Mouse (Mus musculus) spleen, adult 2 months (tissue): ENCODE measurements at regions not wholly inside any gene's neighbourhood (a gene's known extent, or its start where the extent isn't known, plus 50 kb on each side); places are given as distances from the start of the nearest gene placed in this dataset.

Source experiments
- DNase-seq, 2 experiments: peaks; one replicate each; pipeline versions ENCODE4 v3.0.0 to v3.0.0-alpha.2; 2012 to 2021; ENCODE audit warnings: low spot score in 2 of 2, low read depth in 1 of 2
- H3K27ac ChIP-seq: fragments of 200-500 bp; 2 replicates; pipeline ENCODE4 v1.5.1; 2012; ENCODE audit warnings: low read length, inconsistent platforms; ENCODE audit not compliant: insufficient read depth
- H3K27me3 ChIP-seq: fragments of 200-500 bp; 2 replicates; pipeline ENCODE4 v1.6.1; 2012; ENCODE audit warnings: mild to moderate bottlenecking, moderate library complexity, low read length, inconsistent platforms; ENCODE audit not compliant: control insufficient read depth, insufficient read depth
- H3K36me3 ChIP-seq: fragments of 200-500 bp; 2 replicates; pipeline ENCODE4 v1.6.1; 2012; ENCODE audit warnings: mild to moderate bottlenecking, low read length, inconsistent platforms; ENCODE audit not compliant: control insufficient read depth, insufficient read depth
- H3K4me1 ChIP-seq: fragments of 200-500 bp; 2 replicates; pipeline ENCODE4 v1.6.1; 2011; ENCODE audit warnings: inconsistent platforms; ENCODE audit not compliant: control insufficient read depth, insufficient read depth, insufficient read length
- H3K4me3 ChIP-seq: fragments of 200-500 bp; 2 replicates; pipeline ENCODE4 v1.5.1; 2011; ENCODE audit warnings: mild to moderate bottlenecking, inconsistent platforms; ENCODE audit not compliant: insufficient read depth, insufficient read length; ENCODE audit errors: extremely low read depth
- CTCF ChIP-seq: fragments of 200-500 bp; IDR thresholded peaks from 2 replicates; pipeline ENCODE4 v1.5.1; 2011; ENCODE audit warnings: mild to moderate bottlenecking, inconsistent platforms; ENCODE audit not compliant: insufficient read depth, insufficient read length, insufficient replicate concordance; ENCODE audit errors: extremely low read depth
- POLR2A ChIP-seq: fragments of 200-500 bp; IDR thresholded peaks from 2 replicates; pipeline ENCODE4 v1.6.1; 2011; ENCODE audit warnings: low read depth, low read length, inconsistent platforms
- WGBS: fragments of 180-500 bp; shearing (Covaris S2); methylation state at CpG from one replicate; pipeline ENCODE4 v1.1.7; 2018; 5-methylcytosine and 5-hydroxymethylcytosine counted together

GRCm38 (mm10) chr4:24154418-24154817 lies 341.8 kb upstream of the Mms22l start:
- no peaks in the 10 kb centered on the region for H3K36me3 ChIP-seq
- H3K4me3 ChIP-seq: no peak overlapping the region
- H3K27ac ChIP-seq: no peak overlapping the region
- WGBS: 31% methylated on average over 8 of the region's 8 CpGs
- no peak for DNase-seq
- TF ChIP-seq POLR2A: no peak
- TF ChIP-seq CTCF: peak; percentile 19; the same call in 1 of the 2 replicates
- no peaks in the 10 kb centered on the region for H3K4me1 ChIP-seq
- H3K27me3 ChIP-seq: no peaks in the 10 kb centered on the region

GRCm38 (mm10) chr4:24173750-24174149 lies 322.5 kb upstream of the Mms22l start:
- no peaks in the 10 kb centered on the region for H3K27me3 ChIP-seq
- no peak for DNase-seq
- H3K4me3 ChIP-seq: no peak overlapping the region
- 80% methylated on average over 2 of the region's 2 CpGs for WGBS
- no peaks in the 10 kb centered on the region for H3K36me3 ChIP-seq
- no peak for TF ChIP-seq CTCF
- no peak for TF ChIP-seq POLR2A
- H3K4me1 ChIP-seq: no peaks in the 10 kb centered on the region
- H3K27ac ChIP-seq: no peak overlapping the region

- no peak overlapping the region for H3K4me3 ChIP-seq
- WGBS: 50% methylated on average over 10 of the region's 10 CpGs
Measured at GRCm38 (mm10) chr4:24213262-24214036, 282.8 kb upstream of the Mms22l start.

GRCm38 (mm10) chr4:24214037-24214362 lies 282.3 kb upstream of the Mms22l start:
- Histone ChIP-seq H3K36me3 (no peaks in the 10 kb centered on the region), H3K4me1 (no peaks in the 10 kb centered on the region), H3K4me3 (no peak overlapping the region), H3K27ac (no peak overlapping the region), H3K27me3 (no peaks in the 10 kb centered on the region)
- no peak for DNase-seq
- 79% methylated on average over 3 of the region's 3 CpGs for WGBS
- TF ChIP-seq POLR2A (no peak), CTCF (no peak)

More at GRCm38 (mm10) chr4:24213262-24214036, 282.8 kb upstream of the Mms22l start:
- no peak for TF ChIP-seq POLR2A
- no peak for TF ChIP-seq CTCF
- no peak for DNase-seq
- no peaks in the 10 kb centered on the region for H3K36me3 ChIP-seq
- H3K27me3 ChIP-seq: no peaks in the 10 kb centered on the region
- no peaks in the 10 kb centered on the region for H3K4me1 ChIP-seq
- no peak overlapping the region for H3K27ac ChIP-seq

GRCm38 (mm10) chr4:24218383-24218934 lies 277.8 kb upstream of the Mms22l start:
- Histone ChIP-seq H3K4me3 (no peak overlapping the region), H3K4me1 (no peaks in the 10 kb centered on the region), H3K36me3 (no peaks in the 10 kb centered on the region), H3K27me3 (no peaks in the 10 kb centered on the region), H3K27ac (no peak overlapping the region)
- TF ChIP-seq POLR2A (no peak), CTCF (no peak)
- 79% methylated on average over 6 of the region's 6 CpGs for WGBS
- no peak for DNase-seq

GRCm38 (mm10) chr4:24219074-24219497 lies 277.2 kb upstream of the Mms22l start:
- Histone ChIP-seq H3K4me1 (no peaks in the 10 kb centered on the region), H3K4me3 (no peak overlapping the region), H3K27me3 (no peaks in the 10 kb centered on the region), H3K36me3 (no peaks in the 10 kb centered on the region), H3K27ac (no peak overlapping the region)
- DNase-seq: no peak
- WGBS: 81% methylated on average over 4 of the region's 4 CpGs
- TF ChIP-seq CTCF (no peak), POLR2A (no peak)

- no peak overlapping the region for H3K4me3 ChIP-seq
- TF ChIP-seq CTCF: no peak
- TF ChIP-seq POLR2A: no peak
- H3K36me3 ChIP-seq: no peaks in the 10 kb centered on the region
- no peaks in the 10 kb centered on the region for H3K27me3 ChIP-seq
- no peak for DNase-seq
- H3K27ac ChIP-seq: no peak overlapping the region
- WGBS: 85% methylated on average over 3 of the region's 3 CpGs
- no peaks in the 10 kb centered on the region for H3K4me1 ChIP-seq
Measured at GRCm38 (mm10) chr4:24219583-24219982, 276.7 kb upstream of the Mms22l start.
